Mouse (Mus musculus) kidney, embryonic 14.5 days (tissue): ENCODE results near the gene Tfg. TPM values are rescaled to one million over a fixed set of nuclear protein-coding genes. Genes with fewer than 3 reads are reported as not detected.

Source experiments
- ATAC-seq: fragments of 200-750 bp; cut with Nextera tagmentation; 2 replicates; pipeline ENCODE4 v1.8.0; 2017; ENCODE audit warnings: moderate number of reproducible peaks, mild to moderate bottlenecking, moderate TSS enrichment, moderate library complexity; ENCODE audit not compliant: low FRiP score, low TSS enrichment
- H3K27ac ChIP-seq: fragments of 300-500 bp; sonication (generic); 2 replicates; pipeline ENCODE4 v1.5.1; 2014; ENCODE audit warnings: low read depth, mild to moderate bottlenecking, low read length, moderate library complexity, mixed read lengths
- H3K27me3 ChIP-seq: fragments of 300-500 bp; sonication (generic); 2 replicates; pipeline ENCODE4 v1.6.1; 2014; ENCODE audit warnings: mild to moderate bottlenecking, low read length; ENCODE audit not compliant: control insufficient read depth, insufficient read depth
- H3K36me3 ChIP-seq: fragments of 300-500 bp; sonication (generic); 2 replicates; pipeline ENCODE4 v1.6.1; 2014; ENCODE audit warnings: low read length, mixed read lengths; ENCODE audit not compliant: control insufficient read depth, insufficient read depth
- H3K4me1 ChIP-seq: fragments of 300-500 bp; sonication (generic); 2 replicates; pipeline ENCODE4 v1.6.1; 2014; ENCODE audit warnings: low read length, mixed read lengths; ENCODE audit not compliant: control insufficient read depth, insufficient read depth
- H3K4me2 ChIP-seq: fragments of 300-500 bp; sonication (generic); replicated peaks from 2 replicates; pipeline ENCODE4 v1.6.1; 2014; ENCODE audit warnings: low read depth, mild to moderate bottlenecking, low read length
- H3K4me3 ChIP-seq: fragments of 300-500 bp; sonication (generic); 2 replicates; pipeline ENCODE4 v1.5.1; 2014; ENCODE audit warnings: mild to moderate bottlenecking, low read length
- H3K9ac ChIP-seq: fragments of 300-500 bp; sonication (generic); 2 replicates; pipeline ENCODE4 v1.6.1; 2014; ENCODE audit warnings: low read depth, mild to moderate bottlenecking, low read length, moderate library complexity
- H3K9me3 ChIP-seq: fragments of 300-500 bp; sonication (generic); 2 replicates; pipeline ENCODE4 v1.6.1; 2016; ENCODE audit warnings: low read length; ENCODE audit not compliant: control insufficient read depth
- WGBS: fragments of 180-500 bp; shearing (Covaris S2); extraction: QIAGEN DNeasy Blood & Tissue Kit; methylation state at CpG from one replicate; pipeline ENCODE4 v1.1.7; 2014; 5-methylcytosine and 5-hydroxymethylcytosine counted together
- polyA plus RNA-seq: library from polyadenylated mRNA; unstranded; fragments of >200 nt; fragmentation: Nextera tagmentation; extraction: Ambion mirVana; gene quantifications from 2 replicates; pipeline ENCODE4 v1.2.1, GENCODE M21; 2014

The Tfg gene
- polyA plus RNA-seq, 1 experiment from 2014 or later: 166 TPM

DNA sequence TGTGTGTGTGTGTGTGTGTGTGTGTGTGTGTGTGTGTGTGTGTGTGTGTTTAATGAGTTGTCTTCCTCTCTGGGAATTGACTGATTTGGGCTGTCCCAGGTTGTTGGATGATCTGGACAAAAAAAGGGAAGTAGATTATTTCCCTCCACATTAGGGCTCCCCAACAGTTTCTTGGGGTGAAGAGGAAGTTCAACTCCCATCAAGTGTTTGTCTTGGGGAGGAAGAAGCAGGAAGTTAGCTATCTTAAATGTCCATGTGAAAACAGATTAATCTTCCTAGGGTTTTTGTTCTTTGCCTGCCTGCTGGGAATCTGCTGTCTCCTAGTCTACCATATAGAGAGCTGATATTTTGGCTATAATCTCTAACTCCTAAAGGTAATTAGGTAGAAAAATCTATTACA lies 58.4 kb downstream of the Tfg start:
- no peak for ATAC-seq
- Histone ChIP-seq H3K4me3 (no peak overlapping the region), H3K36me3 (no peaks in the 10 kb centered on the region), H3K4me2 (no peak overlapping the region), H3K27me3 (no peaks in the 10 kb centered on the region), H3K9me3 (no peaks in the 10 kb centered on the region), H3K27ac (no peak overlapping the region), H3K4me1 (no peaks in the 10 kb centered on the region), H3K9ac (no peak overlapping the region)

DNA sequence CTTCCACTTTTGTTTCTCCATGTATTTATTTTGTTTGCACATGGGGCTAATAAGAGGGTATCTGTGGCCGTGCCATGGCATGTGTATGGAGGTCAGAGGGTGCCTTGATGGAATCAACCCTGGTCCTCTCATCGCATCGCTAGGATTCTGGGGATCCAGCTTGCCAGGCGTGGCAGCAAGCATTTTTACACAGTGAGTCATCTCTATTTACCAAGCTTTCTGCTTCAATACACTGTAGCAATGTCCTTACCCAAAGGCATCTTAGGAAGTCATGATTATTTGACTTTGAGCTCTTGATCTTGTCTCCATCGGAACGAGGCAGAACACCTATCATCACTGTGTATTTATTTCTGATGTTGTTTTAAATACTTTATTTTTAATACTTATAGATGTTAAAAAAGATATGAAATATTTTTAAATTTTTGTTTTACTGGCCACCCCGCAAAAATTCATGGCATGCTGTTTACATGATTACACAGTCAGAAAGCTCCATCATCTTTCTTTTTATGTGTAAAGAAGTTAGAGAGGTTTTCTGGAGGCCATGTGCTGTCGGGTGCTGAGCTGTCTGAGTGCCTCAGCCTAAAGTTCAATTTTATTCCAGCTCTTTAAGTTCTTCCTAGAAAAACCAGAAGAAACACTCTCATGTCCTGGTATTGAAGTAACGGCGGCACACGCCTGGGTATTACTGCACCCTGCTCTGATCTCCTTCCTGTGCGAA lies 61.9 kb downstream of the Tfg start:
- Histone ChIP-seq H3K4me3 (no peak overlapping the region), H3K4me2 (no peak overlapping the region), H3K4me1 (no peaks in the 10 kb centered on the region), H3K9ac (no peak overlapping the region), H3K9me3 (no peaks in the 10 kb centered on the region), H3K27ac (no peak overlapping the region), H3K36me3 (no peaks in the 10 kb centered on the region), H3K27me3 (no peaks in the 10 kb centered on the region)
- ATAC-seq: 0 out of 2 replicates have a peak, but pooled peaks have one; percentile 68
- WGBS: 77% methylated on average over 12 of the region's 12 CpGs

DNA sequence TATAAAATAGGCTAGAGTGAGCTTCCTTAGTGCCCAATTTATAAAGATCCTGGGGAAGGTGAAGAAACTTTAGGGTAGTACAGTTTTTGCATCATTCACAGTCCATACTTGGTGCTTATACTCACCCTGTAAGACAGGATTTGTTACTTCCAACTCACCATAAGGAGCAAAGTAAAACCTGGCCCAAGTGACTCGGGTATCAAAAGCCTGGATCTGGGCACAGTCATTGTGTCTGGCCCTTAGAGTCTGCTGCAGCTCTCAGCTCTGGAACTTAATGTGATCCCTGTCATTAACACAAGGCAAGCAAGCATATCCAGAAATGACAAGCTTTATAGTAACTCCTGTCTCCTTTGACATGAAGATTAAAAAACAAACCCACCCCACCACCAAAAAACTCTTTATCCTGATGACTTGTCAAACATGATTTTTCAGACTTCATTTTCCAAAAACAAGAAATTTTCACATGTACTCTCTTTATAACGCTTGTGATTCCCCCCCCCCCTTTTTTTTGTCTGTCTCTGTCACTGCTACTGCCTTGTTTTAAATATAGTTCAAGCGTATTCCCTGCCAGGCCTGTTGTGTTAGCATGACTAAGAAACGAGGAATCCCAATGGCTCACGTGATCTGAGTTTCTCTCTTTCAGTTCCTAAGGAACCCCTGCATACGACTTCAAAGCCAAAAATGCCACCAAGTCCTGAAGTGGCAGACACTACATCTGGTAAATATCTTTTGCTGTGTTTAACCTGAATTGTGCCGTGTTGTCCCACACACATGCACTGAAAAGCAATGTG lies 70.7 kb downstream of the Tfg start:
- H3K9ac ChIP-seq: no peak overlapping the region
- ATAC-seq: no peak
- no peaks in the 10 kb centered on the region for H3K9me3 ChIP-seq
- H3K36me3 ChIP-seq: no peaks in the 10 kb centered on the region
- H3K4me1 ChIP-seq: no peaks in the 10 kb centered on the region
- H3K27me3 ChIP-seq: no peaks in the 10 kb centered on the region
- H3K27ac ChIP-seq: no peak overlapping the region
- H3K4me3 ChIP-seq: no peak overlapping the region
- H3K4me2 ChIP-seq: no peak overlapping the region
- 72% methylated on average over 7 of the region's 7 CpGs for whole genome bisulfite sequencing

DNA sequence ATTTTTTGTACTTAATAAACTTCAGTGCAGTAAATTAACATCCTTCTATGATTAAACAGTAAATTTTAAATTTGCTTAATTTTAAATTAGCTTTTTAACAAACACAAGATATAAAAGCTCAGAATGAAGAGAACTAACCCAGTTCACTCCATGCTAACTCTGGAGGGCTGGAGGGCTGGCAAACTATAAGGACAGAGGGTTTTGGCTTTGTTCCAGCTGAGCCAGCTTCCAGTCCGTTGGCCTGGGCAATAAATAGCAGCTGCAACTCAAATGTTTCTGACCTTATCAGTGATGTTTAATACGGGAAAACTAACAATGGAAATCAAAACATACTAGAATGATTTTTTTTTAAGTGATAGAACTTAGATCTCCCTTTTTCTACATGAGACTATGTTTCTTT lies 72.0 kb downstream of the Tfg start:
- H3K4me2 ChIP-seq: no peak overlapping the region
- no peak for ATAC-seq
- H3K9me3 ChIP-seq: no peaks in the 10 kb centered on the region
- WGBS: 32% methylated on average over 2 of the region's 2 CpGs
- no peak overlapping the region for H3K4me3 ChIP-seq
- no peaks in the 10 kb centered on the region for H3K27me3 ChIP-seq
- no peaks in the 10 kb centered on the region for H3K36me3 ChIP-seq
- no peaks in the 10 kb centered on the region for H3K4me1 ChIP-seq
- H3K27ac ChIP-seq: no peak overlapping the region
- no peak overlapping the region for H3K9ac ChIP-seq

Other genes with a start within 250 kb of the Tfg start
- 2.4 and 2.5 TPM in 2 replicates for gene Abi3bp, start 239.6 kb downstream of the Tfg start, polyA plus RNA-seq
- gene Adgrg7, start 78.4 kb upstream of the Tfg start, polyA plus RNA-seq: not detected in 2 replicates
- gene Tmem45a, start 168.7 kb upstream of the Tfg start, polyA plus RNA-seq: 22.5 and 26.3 TPM in 2 replicates
- not detected in 2 replicates for gene Lnp1, start 210.6 kb upstream of the Tfg start, polyA plus RNA-seq